26 mouse cellular contexts compared by ENCODE assay signal in genomic region chrX:129701634-129702312, GRCm38 (mm10). TPM values are rescaled to one million over a fixed set of nuclear protein-coding genes. Genes with fewer than 3 reads are reported as not detected.
DNase-seq lines count a peak whose midpoint lies in the region; ATAC-seq and TF ChIP-seq lines count a peak whose summit lies in the region.
"Had no signal": no experiment of that assay in that cellular context is flagged by ENCODE, and none has a peak within 500 bp of the region (broad histone marks: within the 10 kb centered on the region; RNA-seq: fewer than 3 reads in every experiment).

No protein-coding gene starts in this region.

- no peak for TF ChIP-seq POLR2A in kidney, adult 2 months (IDR thresholded peaks at IDR 0.05; ENCODE audit: low read depth, low read length)

- H3K27ac ChIP-seq in kidney, postnatal 0 days: no peak overlapping the region
- no peak overlapping the region for H3K27ac ChIP-seq in kidney, adult 2 months (ENCODE audit: insufficient read depth, low read depth, low read length)
- H3K27ac ChIP-seq in lung, embryonic 15.5 days: no peak overlapping the region
- H3K27ac ChIP-seq in midbrain, embryonic 14.5 days (replicated peaks; ENCODE audit: low read depth, low read length): no peak overlapping the region
- H3K27ac ChIP-seq in midbrain, embryonic 11.5 days (ENCODE audit: low read depth, low read length): no peak overlapping the region
- H3K27ac ChIP-seq: embryonic facial prominence, embryonic 10.5 days; embryonic facial prominence, embryonic 13.5 days; forebrain, embryonic 12.5 days; forebrain, embryonic 15.5 days; heart, embryonic 15.5 days; hindbrain, embryonic 10.5 days; hindbrain, embryonic 13.5 days had no signal

- 52% methylated on average over 6 of the region's 6 CpGs for WGBS in kidney, postnatal 0 days
- WGBS in kidney, adult 2 months: 61% methylated on average over 6 of the region's 6 CpGs
- WGBS in lung, embryonic 15.5 days: 32% methylated on average over 6 of the region's 6 CpGs
- WGBS in midbrain, embryonic 14.5 days: 70% methylated on average over 6 of the region's 6 CpGs
- 69% methylated on average over 6 of the region's 6 CpGs for WGBS in midbrain, embryonic 11.5 days

- no peaks in the 10 kb centered on the region for H3K27me3 ChIP-seq in kidney, postnatal 0 days (ENCODE audit: insufficient read depth, low read length)
- no peaks in the 10 kb centered on the region for H3K27me3 ChIP-seq in kidney, adult 2 months (replicated peaks; ENCODE audit: control insufficient read depth, insufficient read depth, low read length)
- H3K27me3 ChIP-seq in lung, embryonic 15.5 days: no peaks in the 10 kb centered on the region
- H3K27me3 ChIP-seq in midbrain, embryonic 14.5 days (ENCODE audit: control insufficient read depth, insufficient read depth, low read length): no peaks in the 10 kb centered on the region
- no peaks in the 10 kb centered on the region for H3K27me3 ChIP-seq in midbrain, embryonic 11.5 days (ENCODE audit: control insufficient read depth, insufficient read depth, low read length)
- H3K27me3 ChIP-seq: embryonic facial prominence, embryonic 13.5 days; forebrain, embryonic 12.5 days; forebrain, embryonic 15.5 days; heart, embryonic 12.5 days; heart, embryonic 15.5 days; hindbrain, embryonic 13.5 days had no signal

- no peak for TF ChIP-seq CTCF in kidney, postnatal 0 days (IDR thresholded peaks at IDR 0.05; ENCODE audit: low read depth)
- no peak for TF ChIP-seq CTCF in kidney, adult 2 months (conservative IDR thresholded peaks at IDR 0.05; ENCODE audit: insufficient read depth, insufficient read length, low read depth, low read length)

- peak; percentile 1 for DNase-seq in embryo, embryonic 11 days
- DNase-seq in embryo, embryonic 10.5 days (ENCODE audit: low spot score): no peak
- DNase-seq in kidney, postnatal 0 days (ENCODE audit: low spot score): peak; percentile 6
- no peak for DNase-seq in kidney, adult 2 months
- no peak for DNase-seq in lung, postnatal 25 days (ENCODE audit: low spot score)
- DNase-seq in midbrain, embryonic 14.5 days: peak; percentile 0
- DNase-seq in midbrain, embryonic 11.5 days (ENCODE audit: low spot score, missing footprints): no peak
- DNase-seq: adrenal gland, adult 8-10 months; adrenal gland, postnatal 25 days; cerebellum, adult 18-20 months; cerebellum, adult 9-10 months; gastrocnemius, postnatal 25 days; heart, adult 18-20 months; heart, postnatal 10 days; heart, postnatal 36 days had no signal

- H3K4me1 ChIP-seq in kidney, postnatal 0 days (replicated peaks; ENCODE audit: insufficient read depth, low read length): no peaks in the 10 kb centered on the region
- H3K4me1 ChIP-seq in kidney, adult 2 months (ENCODE audit: control insufficient read depth, insufficient read depth, low read length): no peaks in the 10 kb centered on the region
- H3K4me1 ChIP-seq in lung, embryonic 15.5 days: no peaks in the 10 kb centered on the region
- no peaks in the 10 kb centered on the region for H3K4me1 ChIP-seq in midbrain, embryonic 14.5 days (ENCODE audit: control insufficient read depth, insufficient read depth, low read length)
- H3K4me1 ChIP-seq in midbrain, embryonic 11.5 days (ENCODE audit: control insufficient read depth, insufficient read depth, low read length): no peaks in the 10 kb centered on the region
- H3K4me1 ChIP-seq: embryonic facial prominence, embryonic 10.5 days; embryonic facial prominence, embryonic 13.5 days; forebrain, embryonic 12.5 days; forebrain, embryonic 15.5 days; heart, embryonic 12.5 days; heart, embryonic 15.5 days; hindbrain, embryonic 10.5 days; hindbrain, embryonic 13.5 days had no signal

- H3K4me2 ChIP-seq in kidney, postnatal 0 days (ENCODE audit: low read length): no peak overlapping the region
- no peak overlapping the region for H3K4me2 ChIP-seq in lung, embryonic 15.5 days
- no peak overlapping the region for H3K4me2 ChIP-seq in midbrain, embryonic 14.5 days (ENCODE audit: low read length)
- H3K4me2 ChIP-seq in midbrain, embryonic 11.5 days: no peak overlapping the region
- H3K4me2 ChIP-seq: embryonic facial prominence, embryonic 13.5 days; forebrain, embryonic 12.5 days; forebrain, embryonic 15.5 days; heart, embryonic 12.5 days; heart, embryonic 15.5 days; hindbrain, embryonic 13.5 days had no signal

- no peak overlapping the region for H3K9ac ChIP-seq in kidney, postnatal 0 days (ENCODE audit: low read depth, low read length)
- H3K9ac ChIP-seq in lung, embryonic 15.5 days: no peak overlapping the region
- no peak overlapping the region for H3K9ac ChIP-seq in midbrain, embryonic 14.5 days (replicated peaks; ENCODE audit: low read length)
- H3K9ac ChIP-seq in midbrain, embryonic 11.5 days (ENCODE audit: low read length): no peak overlapping the region
- H3K9ac ChIP-seq: embryonic facial prominence, embryonic 13.5 days; forebrain, embryonic 12.5 days; forebrain, embryonic 15.5 days; heart, embryonic 12.5 days; heart, embryonic 15.5 days; hindbrain, embryonic 13.5 days had no signal

- no peak for ATAC-seq in kidney, postnatal 0 days (replicated peaks; ENCODE audit: low FRiP score, low read depth)
- peak; percentile 87; the same call in 1 of the 2 replicates for ATAC-seq in lung, embryonic 15.5 days (ENCODE audit: borderline replicate concordance, extremely low read depth, low FRiP score, low TSS enrichment)
- no peak for ATAC-seq in midbrain, embryonic 14.5 days (ENCODE audit: low FRiP score, low TSS enrichment)
- ATAC-seq in midbrain, embryonic 11.5 days (ENCODE audit: low FRiP score): no peak
- ATAC-seq: activated CD4-positive, CD25-positive, alpha-beta regulatory T cell, adult 4 months; forebrain, embryonic 15.5 days had no signal

- H3K36me3 ChIP-seq in kidney, postnatal 0 days (ENCODE audit: insufficient read depth, low read length): no peaks in the 10 kb centered on the region
- no peaks in the 10 kb centered on the region for H3K36me3 ChIP-seq in kidney, adult 2 months (ENCODE audit: control insufficient read depth, insufficient read depth, low read length)
- no peaks in the 10 kb centered on the region for H3K36me3 ChIP-seq in lung, embryonic 15.5 days
- H3K36me3 ChIP-seq in midbrain, embryonic 14.5 days (ENCODE audit: control insufficient read depth, insufficient read depth, low read length): no peaks in the 10 kb centered on the region
- H3K36me3 ChIP-seq in midbrain, embryonic 11.5 days (ENCODE audit: control insufficient read depth, insufficient read depth, low read length): no peaks in the 10 kb centered on the region
- H3K36me3 ChIP-seq: embryonic facial prominence, embryonic 10.5 days; embryonic facial prominence, embryonic 13.5 days; forebrain, embryonic 12.5 days; forebrain, embryonic 15.5 days; heart, embryonic 12.5 days; heart, embryonic 15.5 days; hindbrain, embryonic 10.5 days; hindbrain, embryonic 13.5 days had no signal

- no peaks in the 10 kb centered on the region for H3K9me3 ChIP-seq in kidney, postnatal 0 days (replicated peaks; ENCODE audit: low read length)
- H3K9me3 ChIP-seq in lung, embryonic 15.5 days: no peaks in the 10 kb centered on the region
- no peaks in the 10 kb centered on the region for H3K9me3 ChIP-seq in midbrain, embryonic 14.5 days (ENCODE audit: control insufficient read depth, low read length)
- no peaks in the 10 kb centered on the region for H3K9me3 ChIP-seq in midbrain, embryonic 11.5 days (ENCODE audit: control insufficient read depth, low read length)
- H3K9me3 ChIP-seq: embryonic facial prominence, embryonic 10.5 days; embryonic facial prominence, embryonic 13.5 days; forebrain, embryonic 12.5 days; forebrain, embryonic 15.5 days; heart, embryonic 12.5 days; heart, embryonic 15.5 days; hindbrain, embryonic 10.5 days; hindbrain, embryonic 13.5 days had no signal

- H3K4me3 ChIP-seq in kidney, postnatal 0 days (replicated peaks; ENCODE audit: low read depth, low read length): no peak overlapping the region
- H3K4me3 ChIP-seq in kidney, adult 2 months (ENCODE audit: insufficient read depth, low read depth, low read length): no peak overlapping the region
- H3K4me3 ChIP-seq in lung, embryonic 15.5 days: no peak overlapping the region
- no peak overlapping the region for H3K4me3 ChIP-seq in midbrain, embryonic 14.5 days (replicated peaks; ENCODE audit: low read depth, low read length)
- no peak overlapping the region for H3K4me3 ChIP-seq in midbrain, embryonic 11.5 days (ENCODE audit: low read depth, low read length)
- H3K4me3 ChIP-seq: embryonic facial prominence, embryonic 10.5 days; embryonic facial prominence, embryonic 13.5 days; erythroblast, embryonic 14.5 days; forebrain, embryonic 12.5 days; forebrain, embryonic 15.5 days; heart, embryonic 12.5 days; heart, embryonic 15.5 days; hindbrain, embryonic 10.5 days; hindbrain, embryonic 13.5 days had no signal

RNA-seq across cellular contexts. Expression of gene Diaph2, which starts 47.8 kb away (rescaled TPM):
- 5.2 and 5.4 TPM in 2 replicates for polyA plus RNA-seq in kidney, postnatal 0 days (2015; fragmentation: Nextera tagmentation; extraction: Ambion mirVana)
- polyA plus RNA-seq in kidney, adult 2 months (2012; rRNA removed): 3.2 and 4.4 TPM in 2 replicates
- polyA plus RNA-seq in lung, embryonic 15.5 days (2015; fragmentation: Nextera tagmentation; extraction: Ambion mirVana): 8.3 and 8.7 TPM in 2 replicates
- 2.8 and 4.9 TPM in 2 replicates for polyA plus RNA-seq in midbrain, embryonic 14.5 days (2014; fragmentation: Nextera tagmentation; extraction: Ambion mirVana)
- polyA plus RNA-seq in midbrain, embryonic 11.5 days (2014; fragmentation: Nextera tagmentation; extraction: Ambion mirVana): 3.0 and 4.8 TPM in 2 replicates
- polyA plus RNA-seq: erythroblast, embryonic 14.5 days had no signal

Comparison
In these comparisons a context has a peak if more than half of its experiments do, and no peak if none do; other contexts are left out.
1. DNase-seq: peak in embryo, embryonic 11 days (single experiment), kidney, postnatal 0 days (single experiment) and midbrain, embryonic 14.5 days (single experiment); none in embryo, embryonic 10.5 days (single experiment), kidney, adult 2 months (single experiment), lung, postnatal 25 days (single experiment) and midbrain, embryonic 11.5 days (single experiment).